Mouse (Mus musculus) lung, postnatal 0 days (tissue): ENCODE data around the gene Wdpcp. TPM values are rescaled to one million over a fixed set of nuclear protein-coding genes. Genes with fewer than 3 reads are reported as not detected.

ENCODE experiments used
- ATAC-seq: fragments of 200-750 bp; cut with Nextera tagmentation; 2 replicates; pipeline ENCODE4 v1.8.0; 2017; ENCODE audit warnings: moderate library complexity
- DNase-seq: peaks from one replicate; pipeline ENCODE4 v3.0.0-alpha.2; 2016; ENCODE audit warnings: low spot score
- H3K27ac ChIP-seq: fragments of 300-500 bp; sonication (generic); 2 replicates; pipeline ENCODE4 v1.5.1; 2014; ENCODE audit warnings: antibody characterized with exemption, mild to moderate bottlenecking, low read length, mixed read lengths
- H3K27me3 ChIP-seq: fragments of 300-500 bp; sonication (generic); replicated peaks from 2 replicates; pipeline ENCODE4 v1.6.1; 2014; ENCODE audit warnings: low read length, mixed read lengths; ENCODE audit not compliant: insufficient read depth
- H3K36me3 ChIP-seq: fragments of 300-500 bp; sonication (generic); 2 replicates; pipeline ENCODE4 v1.6.1; 2014; ENCODE audit warnings: low read length, mixed read lengths; ENCODE audit not compliant: insufficient read depth
- H3K4me1 ChIP-seq: fragments of 300-500 bp; sonication (generic); 2 replicates; pipeline ENCODE4 v1.6.1; 2014; ENCODE audit warnings: antibody characterized with exemption, low read depth, low read length, mixed read lengths; ENCODE audit not compliant: insufficient read depth
- H3K4me2 ChIP-seq: fragments of 300-500 bp; sonication (generic); replicated peaks from 2 replicates; pipeline ENCODE4 v1.6.1; 2014; ENCODE audit warnings: low read depth, mild to moderate bottlenecking, low read length, moderate library complexity, mixed read lengths
- H3K4me3 ChIP-seq: fragments of 300-500 bp; sonication (generic); 2 replicates; pipeline ENCODE4 v1.5.1; 2014; ENCODE audit warnings: low read depth, low read length
- H3K9ac ChIP-seq: fragments of 300-500 bp; sonication (generic); replicated peaks from 2 replicates; pipeline ENCODE4 v1.6.1; 2014; ENCODE audit warnings: low read depth, mild to moderate bottlenecking
- H3K9me3 ChIP-seq: fragments of 300-500 bp; sonication (generic); 2 replicates; pipeline ENCODE4 v1.6.1; 2016; ENCODE audit warnings: low read length, mixed read lengths
- CTCF ChIP-seq: IDR thresholded peaks from 2 replicates; pipeline ENCODE4 v1.5.1; 2016; ENCODE audit warnings: antibody characterized with exemption, mild to moderate bottlenecking
- EP300 ChIP-seq: IDR thresholded peaks from 2 replicates; pipeline ENCODE4 v1.6.1; 2016; ENCODE audit warnings: antibody characterized with exemption, mild to moderate bottlenecking, control low read depth
- WGBS: fragments of 180-500 bp; shearing (Covaris S2); extraction: QIAGEN DNeasy Blood & Tissue Kit; methylation state at CpG from one replicate; pipeline ENCODE4 v1.1.7; 2014; 5-methylcytosine and 5-hydroxymethylcytosine counted together
- polyA plus RNA-seq: library from polyadenylated mRNA; unstranded; fragments of >200 nt; fragmentation: Nextera tagmentation; extraction: Ambion mirVana; gene quantifications from 2 replicates; pipeline ENCODE4 v1.2.1, GENCODE M21; 2015

Gene Wdpcp
- polyA plus RNA-seq, 1 experiment from 2014 or later, result 5.0 TPM

DNA sequence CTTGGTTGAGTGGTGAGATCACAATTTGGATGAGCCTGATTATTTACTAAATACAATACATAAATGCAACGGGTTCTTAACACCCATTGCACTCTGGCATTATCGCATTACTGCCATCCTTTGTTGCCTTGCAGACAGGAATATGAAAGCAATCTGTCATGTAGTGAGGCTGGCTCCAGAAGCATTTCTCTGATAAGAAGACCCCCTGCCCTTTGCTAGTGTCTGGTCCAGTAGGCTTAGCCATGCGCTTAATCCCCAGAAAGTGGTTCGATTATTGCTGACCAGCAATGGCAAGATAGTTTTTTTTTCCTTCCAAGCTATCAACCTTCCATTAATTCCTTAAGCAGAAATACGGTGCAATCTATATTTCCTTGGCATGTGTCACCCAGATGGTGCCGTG, 122.1 kb downstream of the Wdpcp start:
- no peak for DNase-seq
- no peak for TF ChIP-seq EP300
- TF ChIP-seq CTCF, result no peak
- H3K4me3 ChIP-seq, result no peak overlapping the region

DNA sequence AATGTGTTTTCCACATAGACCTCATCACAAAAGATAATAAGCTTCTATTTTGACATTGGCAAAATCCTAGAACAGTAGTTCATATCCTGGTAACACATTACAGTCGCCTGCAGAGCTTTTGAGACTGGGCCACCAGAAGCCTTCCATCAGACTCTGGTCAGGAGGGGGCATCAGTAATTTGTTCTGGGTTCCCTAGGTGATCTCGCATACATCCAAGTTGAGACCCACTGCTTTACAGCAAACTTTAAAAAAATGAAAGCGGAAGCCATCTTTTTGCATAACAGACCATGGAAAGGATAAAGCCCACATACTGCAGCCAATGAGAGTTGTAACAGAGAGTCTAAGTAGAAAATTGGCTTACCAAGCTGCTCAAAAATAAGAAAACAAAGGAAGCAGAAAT, 125.6 kb downstream of the Wdpcp start:
- Histone ChIP-seq H3K27ac (no peak overlapping the region), H3K9ac (no peak overlapping the region), H3K9me3 (no peaks in the 10 kb centered on the region), H3K4me2 (no peak overlapping the region), H3K4me3 (no peak overlapping the region), H3K4me1 (no peaks in the 10 kb centered on the region), H3K36me3 (no peaks in the 10 kb centered on the region), H3K27me3 (no peaks in the 10 kb centered on the region)
- WGBS, result 78% methylated on average over 3 of the region's 3 CpGs
- no peak for TF ChIP-seq EP300
- no peak for TF ChIP-seq CTCF
- ATAC-seq (no peak), DNase-seq (no peak)

More for the DNA sequence above, 122.1 kb downstream of the Wdpcp start:
- H3K9ac ChIP-seq, result no peak overlapping the region
- no peaks in the 10 kb centered on the region for H3K9me3 ChIP-seq
- H3K27ac ChIP-seq, result no peak overlapping the region
- no peak overlapping the region for H3K4me2 ChIP-seq
- no peaks in the 10 kb centered on the region for H3K4me1 ChIP-seq
- WGBS, result 75% methylated on average over 6 of the region's 6 CpGs
- H3K27me3 ChIP-seq, result no peaks in the 10 kb centered on the region
- no peak for ATAC-seq
- no peaks in the 10 kb centered on the region for H3K36me3 ChIP-seq

DNA sequence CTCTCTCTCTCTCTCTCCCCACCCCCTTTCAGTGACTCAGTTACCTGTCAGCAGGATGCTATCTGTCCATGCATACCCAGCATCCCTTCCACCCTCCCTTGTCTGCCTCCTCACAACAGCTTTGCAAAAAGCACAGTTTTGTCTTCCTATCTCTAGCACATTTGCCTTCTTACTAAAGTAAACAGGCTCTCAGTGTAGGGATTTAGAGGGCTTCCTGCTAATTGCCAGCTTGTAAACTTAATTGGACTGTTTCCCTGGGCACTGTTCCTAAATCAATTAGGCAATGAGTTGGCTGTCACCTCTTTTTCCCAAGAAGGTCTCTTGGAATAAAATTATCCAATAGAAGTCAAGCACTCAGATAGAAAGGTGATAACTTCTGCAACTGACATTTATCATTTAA, 141.5 kb downstream of the Wdpcp start:
- no peaks in the 10 kb centered on the region for H3K9me3 ChIP-seq
- no peak for DNase-seq
- ATAC-seq, result no peak
- H3K4me3 ChIP-seq, result no peak overlapping the region
- H3K9ac ChIP-seq, result no peak overlapping the region
- H3K36me3 ChIP-seq, result no peaks in the 10 kb centered on the region
- H3K27me3 ChIP-seq, result no peaks in the 10 kb centered on the region
- H3K4me1 ChIP-seq, result no peaks in the 10 kb centered on the region
- H3K4me2 ChIP-seq, result no peak overlapping the region
- no peak overlapping the region for H3K27ac ChIP-seq
- TF ChIP-seq CTCF (no peak), EP300 (no peak)

DNA sequence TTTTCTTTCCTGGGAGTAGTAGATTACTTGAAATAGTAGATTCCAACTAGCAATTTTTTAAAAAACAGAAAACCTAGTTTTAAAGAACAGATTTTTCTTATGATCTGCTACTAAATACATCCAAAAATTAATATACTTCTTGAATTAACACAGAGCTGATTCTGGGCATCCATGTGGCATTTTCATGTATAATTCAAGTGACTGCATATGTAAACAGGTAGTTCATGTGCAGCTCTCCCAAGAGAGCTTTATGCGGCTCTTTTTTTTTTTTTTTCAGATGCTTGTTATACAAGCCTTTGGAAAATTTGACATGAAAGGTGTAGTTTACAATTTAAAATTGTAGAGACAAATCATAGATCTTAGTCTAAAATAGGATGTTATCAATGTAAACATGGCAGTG, 142.0 kb downstream of the Wdpcp start:
- Histone ChIP-seq H3K4me3 (no peak overlapping the region), H3K36me3 (no peaks in the 10 kb centered on the region), H3K4me2 (no peak overlapping the region), H3K27ac (no peak overlapping the region), H3K4me1 (no peaks in the 10 kb centered on the region), H3K9ac (no peak overlapping the region), H3K27me3 (no peaks in the 10 kb centered on the region), H3K9me3 (no peaks in the 10 kb centered on the region)
- ATAC-seq (no peak), DNase-seq (no peak)
- WGBS, result 77% methylated on average over 1 of the region's 1 CpGs
- TF ChIP-seq CTCF (no peak), EP300 (no peak)

DNA sequence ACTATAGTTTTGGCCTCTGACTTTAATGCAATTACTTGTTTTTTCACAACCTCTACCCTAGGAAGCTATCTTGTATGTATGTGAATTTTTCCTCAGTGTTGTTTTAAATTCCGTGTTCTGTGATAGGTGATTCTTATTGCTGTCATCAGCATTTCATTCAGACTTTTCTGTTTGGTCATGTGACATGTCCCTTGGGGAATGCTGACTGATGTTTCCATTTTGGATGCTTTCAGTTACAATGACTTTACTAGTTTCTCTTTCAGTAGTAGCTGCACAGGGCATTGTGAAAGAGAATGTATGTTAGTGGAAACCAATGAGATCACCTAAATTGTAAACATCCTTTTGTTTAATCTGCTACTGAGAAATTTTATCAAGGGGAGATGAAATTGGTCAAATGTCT, 154.3 kb downstream of the Wdpcp start:
- Histone ChIP-seq H3K4me3 (no peak overlapping the region), H3K9me3 (no peaks in the 10 kb centered on the region), H3K36me3 (no peaks in the 10 kb centered on the region), H3K4me2 (no peak overlapping the region), H3K9ac (no peak overlapping the region), H3K4me1 (no peaks in the 10 kb centered on the region), H3K27me3 (no peaks in the 10 kb centered on the region), H3K27ac (no peak overlapping the region)
- no peak for ATAC-seq
- no peak for DNase-seq
- 61% methylated on average over 1 of the region's 1 CpGs for WGBS
- TF ChIP-seq EP300, result no peak
- TF ChIP-seq CTCF, result no peak

DNA sequence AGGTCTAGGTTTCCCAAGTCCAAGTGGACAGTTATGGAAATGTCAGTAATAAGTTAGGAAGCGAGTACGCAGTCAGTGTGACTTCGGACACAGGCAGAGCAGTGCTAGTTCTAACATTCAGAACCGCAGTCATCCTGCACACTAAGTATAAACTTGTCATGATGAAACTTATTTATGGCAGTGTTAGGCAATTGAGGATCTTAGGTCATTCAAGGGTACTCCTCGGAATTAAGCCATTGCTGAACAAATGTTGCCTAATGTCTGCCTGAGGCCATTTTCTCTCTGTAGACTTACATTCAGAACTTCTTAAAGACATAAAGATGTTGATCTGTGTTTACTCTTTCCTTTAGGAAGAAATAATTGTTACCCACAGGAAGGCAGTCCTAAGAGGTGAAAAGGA, 157.0 kb downstream of the Wdpcp start:
- no peak overlapping the region for H3K4me3 ChIP-seq
- no peak overlapping the region for H3K4me2 ChIP-seq
- TF ChIP-seq EP300, result no peak
- TF ChIP-seq CTCF, result no peak
- H3K4me1 ChIP-seq, result no peaks in the 10 kb centered on the region
- peak; percentile 71 for DNase-seq
- no peaks in the 10 kb centered on the region for H3K36me3 ChIP-seq
- no peaks in the 10 kb centered on the region for H3K27me3 ChIP-seq
- H3K27ac ChIP-seq, result no peak overlapping the region
- peak; percentile 50; the same call in 1 of the 2 replicates for ATAC-seq
- H3K9me3 ChIP-seq, result no peaks in the 10 kb centered on the region
- no peak overlapping the region for H3K9ac ChIP-seq
- WGBS, result 71% methylated on average over 5 of the region's 5 CpGs

DNA sequence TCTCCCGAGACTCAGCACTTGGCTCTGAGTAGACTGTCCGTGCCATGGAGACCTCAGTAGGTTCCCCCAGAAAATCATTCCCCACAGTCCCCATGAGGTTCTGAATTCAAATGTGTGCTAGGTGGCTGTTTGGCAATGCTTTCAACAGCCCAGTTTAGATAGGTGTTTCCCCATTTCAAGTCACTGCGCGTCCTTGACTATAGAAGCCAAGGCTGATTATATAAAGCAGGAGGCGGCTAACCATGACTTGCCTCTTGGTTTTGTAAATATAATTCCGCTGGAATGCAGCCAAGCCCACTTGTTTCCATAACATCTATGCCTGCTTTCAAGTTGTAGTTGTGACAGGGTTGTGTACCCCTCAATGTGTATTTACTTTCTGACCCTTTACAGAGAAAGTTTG, 157.9 kb downstream of the Wdpcp start:
- H3K4me2 ChIP-seq, result no peak overlapping the region
- no peaks in the 10 kb centered on the region for H3K4me1 ChIP-seq
- H3K9me3 ChIP-seq, result no peaks in the 10 kb centered on the region
- no peak overlapping the region for H3K9ac ChIP-seq
- no peak overlapping the region for H3K27ac ChIP-seq
- no peak for TF ChIP-seq CTCF
- no peak for TF ChIP-seq EP300
- no peaks in the 10 kb centered on the region for H3K27me3 ChIP-seq
- H3K4me3 ChIP-seq, result no peak overlapping the region
- ATAC-seq (peak; percentile 21; the same call in 1 of the 2 replicates), DNase-seq (no peak)
- no peaks in the 10 kb centered on the region for H3K36me3 ChIP-seq
- WGBS, result 55% methylated on average over 6 of the region's 6 CpGs
